Mouse (Mus musculus): ENCODE measurements around the gene Kndc1. TPM values are rescaled to one million over a fixed set of nuclear protein-coding genes. Genes with fewer than 3 reads are reported as not detected.

The Kndc1 gene
- polyA plus RNA-seq (2015; fragmentation: Nextera tagmentation; extraction: Ambion mirVana): 0.24 and 0.26 TPM in 2 replicates

DNA sequence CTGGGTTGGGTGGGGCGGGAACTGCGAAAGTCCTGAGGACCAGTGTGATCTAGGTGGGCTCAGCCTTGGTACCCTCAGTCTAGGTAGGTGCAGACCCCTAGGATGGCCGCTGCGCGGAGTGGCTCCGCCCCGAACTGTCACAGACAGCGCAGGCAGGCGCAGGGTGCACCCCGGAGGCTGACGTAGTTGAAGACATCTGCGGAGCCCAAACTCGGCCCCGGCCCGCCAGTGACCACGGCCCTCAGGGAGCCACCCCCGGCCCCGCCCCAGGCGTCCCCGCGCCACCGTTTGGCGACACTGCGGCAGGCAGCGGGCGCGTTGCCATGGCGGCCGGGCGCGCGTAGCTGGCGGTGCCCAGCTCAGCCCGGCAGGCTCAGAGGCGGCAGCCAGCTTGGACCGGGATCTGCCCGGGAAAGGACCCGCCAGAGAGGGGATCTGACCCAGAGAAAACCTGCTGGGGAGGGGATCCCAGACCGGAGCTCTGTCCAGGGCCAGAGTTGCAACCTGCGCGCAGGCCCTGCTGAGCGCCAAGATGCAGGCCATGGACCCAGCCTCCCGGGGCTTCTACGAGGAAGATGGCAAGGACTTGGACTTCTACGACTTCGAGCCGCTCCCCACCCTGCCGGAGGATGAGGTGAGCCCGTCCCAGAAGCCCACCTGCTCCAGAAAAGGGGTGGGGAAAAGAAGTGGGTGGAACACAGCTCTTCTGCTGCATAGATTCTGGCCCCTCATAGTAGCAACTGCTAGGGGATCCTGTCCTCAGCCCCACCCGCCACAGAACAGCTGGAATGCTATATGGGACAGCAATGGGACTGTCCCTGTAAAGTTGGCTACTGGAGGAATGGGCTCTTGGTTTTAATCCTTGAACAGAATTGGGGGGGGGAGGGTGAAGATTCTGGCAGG, at the start of gene Kndc1:
Kndc1 (plus strand) TSS at position 42 of the 903 bp plus-strand sequence.
- ATAC-seq (ENCODE audit: insufficient number of reproducible peaks, low FRiP score, low TSS enrichment, low read depth): no peak
- Histone ChIP-seq H3K27me3 (peaks cover 63% of the 10 kb centered on the region), H3K27ac (no peak within 1 kb of the TSS), H3K4me2 (peak within 1 kb of the TSS; percentile 85), H3K36me3 (no peaks in the 10 kb centered on the region), H3K4me3 (peak within 1 kb of the TSS; percentile 41), H3K9ac (0 out of 2 replicates have a peak within 1 kb of the TSS, but pooled peaks have one; percentile 20), H3K4me1 (peaks cover 9% of the 10 kb centered on the region), H3K9me3 (no peaks in the 10 kb centered on the region)
- whole genome bisulfite sequencing: under 1% methylated on average over 50 of the region's 50 CpGs

DNA sequence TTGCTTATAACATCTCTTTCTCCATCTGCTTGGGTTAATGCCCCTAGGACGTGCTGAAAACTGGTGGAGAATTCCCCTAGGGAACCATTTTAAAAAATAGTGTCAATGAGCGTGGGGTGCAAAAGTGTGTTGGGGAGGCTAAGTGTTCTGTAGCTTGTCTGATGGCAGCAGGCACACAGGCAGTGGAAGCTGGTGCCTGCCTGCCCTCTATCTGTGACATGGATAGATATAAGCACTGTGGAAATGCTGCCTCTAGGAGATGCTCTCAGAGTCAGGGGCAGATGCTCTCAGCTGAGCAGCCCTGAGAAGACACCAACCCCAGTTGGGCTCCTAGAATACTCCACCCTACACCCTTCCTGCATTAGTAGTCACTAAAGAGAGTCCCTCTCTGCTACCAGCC, 49.4 kb upstream of the Kndc1 start:
- WGBS: 65% methylated on average over 2 of the region's 2 CpGs
- H3K4me2 ChIP-seq: no peak overlapping the region
- H3K9me3 ChIP-seq: no peaks in the 10 kb centered on the region
- ATAC-seq (ENCODE audit: insufficient number of reproducible peaks, low FRiP score, low TSS enrichment, low read depth): no peak
- H3K27me3 ChIP-seq: no peaks in the 10 kb centered on the region
- H3K4me1 ChIP-seq: no peaks in the 10 kb centered on the region
- no peak overlapping the region for H3K27ac ChIP-seq
- H3K4me3 ChIP-seq: no peak overlapping the region
- H3K9ac ChIP-seq: no peak overlapping the region
- no peaks in the 10 kb centered on the region for H3K36me3 ChIP-seq

DNA sequence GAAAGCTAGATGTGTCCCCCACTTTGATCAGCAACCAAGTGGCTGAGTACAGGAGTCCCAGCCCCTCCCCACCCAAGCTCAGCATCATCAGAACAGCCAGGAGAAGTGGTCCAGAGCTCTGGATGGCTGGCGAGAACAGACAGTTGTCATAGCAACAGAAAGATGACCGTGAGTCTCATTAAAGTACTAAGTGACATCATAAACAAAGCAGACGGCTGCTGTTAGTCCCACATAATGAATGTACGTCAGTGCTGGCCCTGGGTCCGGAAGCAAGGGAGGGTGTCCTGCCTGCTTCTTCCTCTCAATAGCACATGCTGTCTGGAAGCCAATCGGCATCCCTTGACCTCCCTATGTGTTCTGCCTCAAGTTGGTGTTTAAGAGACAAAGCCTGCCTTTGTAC, 44.3 kb upstream of the Kndc1 start:
- Histone ChIP-seq H3K4me3 (no peak overlapping the region), H3K9ac (no peak overlapping the region), H3K36me3 (no peaks in the 10 kb centered on the region), H3K4me2 (no peak overlapping the region), H3K4me1 (no peaks in the 10 kb centered on the region), H3K27me3 (no peaks in the 10 kb centered on the region), H3K27ac (no peak overlapping the region), H3K9me3 (no peaks in the 10 kb centered on the region)
- 19% methylated on average over 6 of the region's 6 CpGs for WGBS
- no peak for ATAC-seq (ENCODE audit: insufficient number of reproducible peaks, low FRiP score, low TSS enrichment, low read depth)

DNA sequence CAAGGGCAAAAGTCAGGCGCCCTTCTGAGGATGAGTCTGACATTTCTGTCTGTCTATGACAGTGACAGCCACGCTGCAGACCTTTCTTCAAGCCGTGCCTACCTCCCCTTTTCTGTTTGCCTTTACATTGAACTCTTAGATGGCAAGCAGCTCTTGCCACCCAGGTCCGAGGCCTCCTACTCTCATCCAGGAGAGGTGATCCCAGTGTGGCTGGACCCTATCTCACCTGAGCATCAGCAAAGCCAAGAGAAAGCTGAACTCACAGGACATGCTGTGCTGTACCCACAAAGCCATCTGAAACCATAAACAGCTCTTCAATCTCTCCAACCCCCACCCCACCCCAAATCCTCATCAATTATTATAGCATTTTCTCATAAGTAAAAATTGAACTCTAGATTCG, 43.8 kb upstream of the Kndc1 start:
- no peak overlapping the region for H3K9ac ChIP-seq
- no peaks in the 10 kb centered on the region for H3K4me1 ChIP-seq
- H3K9me3 ChIP-seq: no peaks in the 10 kb centered on the region
- H3K27me3 ChIP-seq: no peaks in the 10 kb centered on the region
- no peak overlapping the region for H3K4me3 ChIP-seq
- ATAC-seq (ENCODE audit: insufficient number of reproducible peaks, low FRiP score, low TSS enrichment, low read depth): no peak
- H3K36me3 ChIP-seq: no peaks in the 10 kb centered on the region
- H3K4me2 ChIP-seq: no peak overlapping the region
- no peak overlapping the region for H3K27ac ChIP-seq
- WGBS: 72% methylated on average over 5 of the region's 5 CpGs

DNA sequence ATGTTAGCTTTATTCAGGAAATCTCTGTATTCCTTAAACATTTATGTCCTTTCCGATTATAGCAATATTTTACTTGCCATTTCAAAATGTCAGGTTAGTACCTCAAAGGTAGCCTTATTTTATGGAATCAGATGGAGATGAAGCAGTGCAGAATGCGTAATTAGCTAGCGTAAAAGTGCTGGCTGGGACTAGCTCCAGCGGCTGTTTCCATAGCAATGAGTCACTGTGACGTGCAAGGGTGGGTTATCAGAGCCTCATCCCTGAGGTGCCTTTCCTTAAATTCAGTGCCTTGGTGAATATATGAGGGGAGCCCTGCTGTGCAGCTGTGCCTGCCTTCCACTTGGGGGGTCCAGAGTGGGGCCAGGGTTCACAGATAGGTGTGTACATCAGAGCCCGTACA, 43.4 kb upstream of the Kndc1 start:
- Histone ChIP-seq H3K27me3 (no peaks in the 10 kb centered on the region), H3K36me3 (no peaks in the 10 kb centered on the region), H3K4me1 (no peaks in the 10 kb centered on the region), H3K4me3 (no peak overlapping the region), H3K9ac (no peak overlapping the region), H3K9me3 (no peaks in the 10 kb centered on the region), H3K4me2 (no peak overlapping the region), H3K27ac (no peak overlapping the region)
- WGBS: 54% methylated on average over 6 of the region's 6 CpGs
- ATAC-seq (ENCODE audit: insufficient number of reproducible peaks, low FRiP score, low TSS enrichment, low read depth): no peak

DNA sequence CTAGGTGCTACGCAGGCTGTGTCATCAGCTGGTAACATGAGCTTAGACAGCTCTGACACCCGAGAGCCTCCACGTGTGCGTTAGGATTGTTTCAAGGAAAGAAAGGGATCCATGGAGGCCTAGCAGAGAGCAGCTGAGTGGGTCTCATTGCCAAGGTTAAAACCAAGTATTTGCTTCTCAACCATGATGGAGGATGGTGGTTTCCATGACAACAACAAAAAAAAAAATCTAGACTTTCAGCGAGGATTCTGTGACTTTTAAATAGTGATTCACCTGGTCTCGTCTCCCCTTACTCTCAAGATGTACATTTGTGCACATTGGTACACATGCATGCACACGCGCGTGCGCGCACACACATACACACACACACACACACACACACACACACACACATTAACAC, 39.2 kb upstream of the Kndc1 start:
- 71% methylated on average over 11 of the region's 11 CpGs for WGBS
- no peak overlapping the region for H3K9ac ChIP-seq

DNA sequence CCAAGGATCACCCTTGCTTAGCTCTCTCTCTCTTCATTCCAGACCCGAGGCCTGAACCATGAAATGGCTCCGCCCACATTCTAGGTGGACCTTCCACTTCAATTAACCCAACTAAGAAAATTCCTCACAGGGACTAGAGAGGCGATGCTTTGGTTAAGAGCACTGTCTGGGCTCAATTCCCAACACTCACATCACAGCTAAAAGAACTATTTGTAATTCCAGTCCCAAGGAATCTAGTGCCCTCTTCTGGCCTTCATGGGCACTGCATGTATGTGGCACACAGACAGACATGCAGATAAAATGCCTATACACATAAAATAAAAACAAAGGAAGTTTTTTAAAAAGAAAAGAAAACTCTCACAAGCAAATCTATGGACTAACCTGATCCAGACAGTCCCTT, 33.1 kb upstream of the Kndc1 start:
- Histone ChIP-seq H3K27ac (no peak overlapping the region), H3K4me3 (no peak overlapping the region), H3K4me1 (no peaks in the 10 kb centered on the region), H3K27me3 (no peaks in the 10 kb centered on the region), H3K9me3 (no peaks in the 10 kb centered on the region), H3K36me3 (no peaks in the 10 kb centered on the region), H3K9ac (no peak overlapping the region), H3K4me2 (no peak overlapping the region)
- ATAC-seq (ENCODE audit: insufficient number of reproducible peaks, low FRiP score, low TSS enrichment, low read depth): 0 out of 2 replicates have a peak, but pooled peaks have one; percentile 48
- WGBS: 27% methylated on average over 3 of the region's 3 CpGs

More for the DNA sequence above, 39.2 kb upstream of the Kndc1 start:
- Histone ChIP-seq H3K36me3 (no peaks in the 10 kb centered on the region), H3K27ac (no peak overlapping the region), H3K4me2 (no peak overlapping the region), H3K4me3 (no peak overlapping the region), H3K4me1 (no peaks in the 10 kb centered on the region), H3K27me3 (no peaks in the 10 kb centered on the region), H3K9me3 (no peaks in the 10 kb centered on the region)
- no peak for ATAC-seq (ENCODE audit: insufficient number of reproducible peaks, low FRiP score, low TSS enrichment, low read depth)

DNA sequence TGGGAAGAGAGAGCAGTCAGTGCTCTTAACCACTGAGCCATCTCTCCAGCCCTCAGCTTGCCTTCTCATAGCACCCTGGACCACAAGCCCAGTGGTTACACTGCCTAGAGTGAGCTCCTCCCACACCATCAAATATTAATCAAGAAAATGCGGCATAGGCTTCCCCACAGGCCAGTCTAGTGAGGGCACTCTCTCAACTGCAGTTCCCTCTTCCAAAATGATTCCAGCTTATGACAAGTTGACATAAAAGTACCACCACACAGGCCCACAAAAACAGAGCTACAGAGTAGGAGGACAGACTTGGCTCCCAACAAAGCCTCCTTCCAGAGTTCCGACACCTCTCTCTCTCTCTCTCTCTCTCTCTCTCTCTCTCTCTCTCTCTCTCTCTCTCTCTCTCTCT, 31.4 kb upstream of the Kndc1 start:
- no peak for ATAC-seq (ENCODE audit: insufficient number of reproducible peaks, low FRiP score, low TSS enrichment, low read depth)
- Histone ChIP-seq H3K27me3 (no peaks in the 10 kb centered on the region), H3K27ac (no peak overlapping the region), H3K9ac (no peak overlapping the region), H3K4me2 (no peak overlapping the region), H3K9me3 (no peaks in the 10 kb centered on the region), H3K4me3 (no peak overlapping the region), H3K4me1 (no peaks in the 10 kb centered on the region), H3K36me3 (no peaks in the 10 kb centered on the region)
- WGBS: 82% methylated on average over 2 of the region's 2 CpGs

DNA sequence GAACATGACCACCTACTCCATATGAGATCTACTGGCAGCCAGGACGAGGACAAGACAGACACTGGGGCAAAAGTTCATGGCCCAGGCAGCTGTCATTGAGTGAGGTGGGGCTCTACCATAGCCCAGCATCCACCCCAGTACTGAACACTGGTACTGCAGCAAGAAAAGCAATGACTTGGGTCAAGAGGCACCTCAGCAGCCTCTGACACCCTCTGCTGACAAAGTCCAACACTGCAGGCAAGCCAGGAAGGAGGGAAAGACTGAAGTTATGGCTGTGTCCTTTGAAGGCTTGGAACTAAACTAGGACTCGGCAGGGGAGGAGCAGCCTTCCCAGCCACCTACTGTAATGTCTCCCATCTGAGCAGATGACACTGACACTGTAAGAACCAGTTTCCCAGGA, 30.2 kb upstream of the Kndc1 start:
- WGBS: 41% methylated on average over 2 of the region's 2 CpGs
- no peaks in the 10 kb centered on the region for H3K36me3 ChIP-seq

DNA sequence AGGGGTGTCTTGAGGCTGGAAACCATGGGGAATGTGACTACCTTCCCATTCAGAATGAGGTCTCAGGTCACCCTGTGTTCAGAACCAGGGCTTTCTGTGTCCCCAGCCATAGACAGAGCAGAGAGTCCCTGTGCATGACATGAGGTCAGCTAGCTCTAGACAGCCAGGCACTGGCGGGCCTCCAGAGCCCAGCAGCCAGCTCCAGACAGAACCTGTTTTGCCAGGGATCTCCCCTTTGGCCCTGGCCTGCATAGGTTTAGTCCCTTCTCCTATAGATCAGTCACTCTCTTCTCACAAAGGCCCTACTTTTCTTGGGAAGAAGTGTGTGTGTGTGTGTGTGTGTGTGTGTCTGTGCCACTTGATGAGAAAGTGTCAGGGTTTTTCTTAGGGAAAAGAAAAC, 29.6 kb upstream of the Kndc1 start:
- Histone ChIP-seq H3K27ac (no peak overlapping the region), H3K9ac (no peak overlapping the region), H3K4me3 (no peak overlapping the region), H3K27me3 (no peaks in the 10 kb centered on the region), H3K4me2 (no peak overlapping the region), H3K9me3 (no peaks in the 10 kb centered on the region), H3K36me3 (no peaks in the 10 kb centered on the region), H3K4me1 (no peaks in the 10 kb centered on the region)
- WGBS: 93% methylated on average over 1 of the region's 1 CpGs
- no peak for ATAC-seq (ENCODE audit: insufficient number of reproducible peaks, low FRiP score, low TSS enrichment, low read depth)

More for the DNA sequence above, 30.2 kb upstream of the Kndc1 start:
- Histone ChIP-seq H3K9ac (no peak overlapping the region), H3K27ac (no peak overlapping the region), H3K4me1 (no peaks in the 10 kb centered on the region), H3K9me3 (no peaks in the 10 kb centered on the region), H3K4me2 (no peak overlapping the region), H3K27me3 (no peaks in the 10 kb centered on the region), H3K4me3 (no peak overlapping the region)
- no peak for ATAC-seq (ENCODE audit: insufficient number of reproducible peaks, low FRiP score, low TSS enrichment, low read depth)

DNA sequence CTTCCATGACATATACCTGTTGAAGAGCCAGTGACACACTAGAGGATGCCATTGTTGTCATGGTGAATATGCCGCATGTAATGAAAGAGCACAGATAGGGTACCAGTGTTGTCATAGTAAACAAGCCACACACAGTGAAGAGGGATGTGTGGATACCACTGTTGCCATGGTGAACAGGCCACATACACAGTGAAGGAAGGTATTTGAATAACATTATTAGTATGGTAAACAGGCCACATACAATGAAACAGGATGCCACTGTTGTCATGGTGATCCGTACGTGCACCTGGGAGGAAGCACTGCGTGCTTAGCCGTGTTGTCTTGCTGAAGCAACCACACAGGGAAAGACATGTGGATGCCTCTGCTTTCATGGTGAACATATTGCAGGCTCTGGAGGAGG, 23.5 kb upstream of the Kndc1 start:
- H3K9me3 ChIP-seq: no peaks in the 10 kb centered on the region
- H3K27me3 ChIP-seq: no peaks in the 10 kb centered on the region
- no peaks in the 10 kb centered on the region for H3K4me1 ChIP-seq
- ATAC-seq (ENCODE audit: insufficient number of reproducible peaks, low FRiP score, low TSS enrichment, low read depth): no peak
- no peaks in the 10 kb centered on the region for H3K36me3 ChIP-seq
- H3K4me2 ChIP-seq: no peak overlapping the region
- no peak overlapping the region for H3K4me3 ChIP-seq
- H3K9ac ChIP-seq: no peak overlapping the region
- H3K27ac ChIP-seq: no peak overlapping the region
- WGBS: 85% methylated on average over 5 of the region's 5 CpGs

DNA sequence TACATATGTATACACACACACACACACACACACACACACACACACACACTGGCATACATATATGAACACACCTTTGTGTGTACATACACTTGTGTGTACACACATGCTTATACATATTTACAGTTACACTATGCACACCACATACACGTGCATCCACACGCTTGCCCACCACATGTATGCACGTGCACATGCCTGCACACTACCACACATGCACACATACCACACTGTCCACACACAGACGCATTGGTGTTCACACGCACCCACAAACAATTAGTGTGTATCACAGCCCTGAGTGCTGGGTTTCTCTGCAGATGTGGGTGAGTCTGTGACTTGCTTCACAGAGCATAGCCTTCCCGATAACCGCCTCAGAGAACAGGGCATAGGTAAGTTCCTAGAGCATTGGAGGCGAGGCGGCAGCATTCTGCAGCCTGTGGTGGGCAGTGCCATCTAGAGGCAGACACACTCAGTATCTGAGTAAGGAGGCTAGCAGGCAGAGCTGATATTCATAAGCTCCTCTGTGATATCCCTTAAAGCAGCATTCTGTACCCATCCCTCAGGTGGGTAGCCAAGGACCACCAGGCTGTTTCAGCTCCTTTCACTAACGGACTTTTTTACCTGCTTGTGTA, 17.2 kb upstream of the Kndc1 start:
- no peak overlapping the region for H3K4me3 ChIP-seq
- no peak overlapping the region for H3K4me2 ChIP-seq
- 69% methylated on average over 10 of the region's 10 CpGs for WGBS
- H3K27ac ChIP-seq: no peak overlapping the region
- H3K36me3 ChIP-seq: no peaks in the 10 kb centered on the region
- H3K9ac ChIP-seq: no peak overlapping the region
- H3K4me1 ChIP-seq: no peaks in the 10 kb centered on the region
- no peaks in the 10 kb centered on the region for H3K27me3 ChIP-seq
- H3K9me3 ChIP-seq: no peaks in the 10 kb centered on the region
- no peak for ATAC-seq (ENCODE audit: insufficient number of reproducible peaks, low FRiP score, low TSS enrichment, low read depth)

Measured in limb, embryonic 15.5 days (tissue).